Mouse (Mus musculus) retina, adult 2 months (tissue): ENCODE data around the gene Ebf3.

Experiments
- DNase-seq: peaks from one replicate; pipeline ENCODE4 v3.0.0-alpha.2; 2012; ENCODE audit warnings: low read depth, low spot score

Ebf3 gene

GRCm38 (mm10) chr7:137289290-137289957, 24.8 kb downstream of the Ebf3 start:
- DNase-seq: no peak

GRCm38 (mm10) chr7:137278171-137278570, 36.1 kb downstream of the Ebf3 start:
- no peak for DNase-seq

DNA sequence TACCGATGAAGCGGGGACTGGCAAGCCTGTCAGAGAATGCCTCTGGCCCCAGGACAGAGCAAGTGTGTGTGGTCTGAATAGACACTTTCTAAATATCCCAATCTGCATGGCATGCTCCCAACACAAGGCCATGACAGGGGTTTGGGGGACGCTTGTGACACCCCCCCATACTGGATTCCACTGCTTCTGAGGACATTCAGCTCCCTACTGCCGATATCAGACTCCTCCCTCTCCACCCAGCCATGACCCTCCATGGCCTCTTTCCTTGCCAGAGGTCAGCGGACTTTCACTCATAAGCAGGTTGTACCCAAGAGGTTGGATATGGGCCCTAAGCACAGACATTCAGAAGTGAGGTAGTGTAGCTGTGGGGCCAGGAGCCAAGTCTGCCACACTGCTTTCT, 36.5 kb downstream of the Ebf3 start:
- DNase-seq: no peak

DNA sequence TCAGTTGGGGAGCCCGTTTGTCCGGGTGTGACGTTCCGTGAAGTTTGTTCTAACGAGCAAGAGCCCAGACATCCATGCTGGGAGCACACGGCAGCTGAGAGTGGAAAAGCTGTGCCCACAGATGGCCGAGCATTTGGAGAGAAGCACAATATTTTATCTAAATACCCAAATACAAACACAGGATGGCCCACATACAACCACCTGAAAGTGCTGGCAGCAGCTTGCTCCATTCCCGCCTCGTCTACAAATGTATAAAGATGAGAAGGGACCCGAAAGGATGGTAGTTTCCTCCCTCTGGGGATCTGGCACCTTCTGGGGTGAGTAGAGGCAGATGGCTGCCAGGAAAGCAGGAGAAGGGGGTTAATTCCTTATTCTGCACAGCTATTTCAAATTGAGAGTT, 42.0 kb downstream of the Ebf3 start:
- DNase-seq: no peak

DNA sequence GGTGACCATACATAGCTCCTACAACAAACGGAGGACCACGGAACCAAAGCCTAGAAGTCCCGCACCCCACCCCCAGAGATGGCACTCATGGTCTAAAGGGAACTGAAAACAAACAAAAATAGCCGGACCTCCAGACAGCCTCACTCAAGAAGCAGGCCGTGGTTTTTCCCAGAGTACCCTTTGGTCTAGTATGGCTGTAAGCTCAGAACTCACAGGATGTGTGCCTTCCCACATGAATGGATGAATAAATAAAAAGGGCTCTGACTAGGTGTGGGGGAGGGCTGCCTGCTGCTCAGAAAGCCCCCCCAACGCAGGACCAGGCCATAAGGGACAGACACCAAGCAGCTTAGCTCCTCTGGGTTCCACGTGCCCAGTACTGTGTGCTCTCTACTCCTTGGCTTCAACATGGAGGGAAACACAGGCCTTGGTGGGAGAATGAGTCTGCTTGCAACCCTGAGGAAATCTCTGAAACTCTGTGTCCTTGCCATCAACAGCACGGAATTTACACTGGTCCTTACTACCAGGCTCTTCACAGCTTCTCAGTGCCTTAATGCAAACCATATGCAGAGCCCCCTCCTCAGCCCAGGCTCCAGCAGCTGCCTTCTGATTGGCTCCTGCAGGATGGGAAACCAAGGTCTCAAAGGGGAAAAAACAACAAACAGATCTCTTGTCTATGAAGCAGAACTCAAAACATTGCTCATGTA, 45.6 kb downstream of the Ebf3 start:
- no peak for DNase-seq

DNA sequence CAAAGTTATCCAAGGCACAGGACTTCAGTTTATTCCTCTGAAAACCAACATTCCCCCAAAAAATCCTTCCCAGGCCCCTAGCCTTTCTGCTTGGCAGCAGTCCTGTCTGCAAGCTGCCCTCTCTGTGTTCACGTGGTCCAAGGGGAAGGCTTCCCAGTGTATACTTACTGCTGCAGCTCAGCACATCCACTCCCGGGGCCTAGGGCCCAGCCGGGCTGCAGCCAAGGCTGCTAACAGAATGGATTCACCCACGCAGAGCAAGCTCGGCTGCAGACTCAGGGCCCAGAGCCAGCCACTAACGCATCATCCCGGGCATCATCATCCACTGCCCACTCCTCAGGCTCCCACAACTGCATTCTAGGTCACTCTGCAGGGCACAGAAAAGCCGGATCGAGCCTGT, 46.8 kb downstream of the Ebf3 start:
- no peak for DNase-seq

GRCm38 (mm10) chr7:137266575-137266974, 47.7 kb downstream of the Ebf3 start:
- DNase-seq: no peak

- no peak for DNase-seq
Observed at GRCm38 (mm10) chr7:137262330-137262729, 51.9 kb downstream of the Ebf3 start.

DNA sequence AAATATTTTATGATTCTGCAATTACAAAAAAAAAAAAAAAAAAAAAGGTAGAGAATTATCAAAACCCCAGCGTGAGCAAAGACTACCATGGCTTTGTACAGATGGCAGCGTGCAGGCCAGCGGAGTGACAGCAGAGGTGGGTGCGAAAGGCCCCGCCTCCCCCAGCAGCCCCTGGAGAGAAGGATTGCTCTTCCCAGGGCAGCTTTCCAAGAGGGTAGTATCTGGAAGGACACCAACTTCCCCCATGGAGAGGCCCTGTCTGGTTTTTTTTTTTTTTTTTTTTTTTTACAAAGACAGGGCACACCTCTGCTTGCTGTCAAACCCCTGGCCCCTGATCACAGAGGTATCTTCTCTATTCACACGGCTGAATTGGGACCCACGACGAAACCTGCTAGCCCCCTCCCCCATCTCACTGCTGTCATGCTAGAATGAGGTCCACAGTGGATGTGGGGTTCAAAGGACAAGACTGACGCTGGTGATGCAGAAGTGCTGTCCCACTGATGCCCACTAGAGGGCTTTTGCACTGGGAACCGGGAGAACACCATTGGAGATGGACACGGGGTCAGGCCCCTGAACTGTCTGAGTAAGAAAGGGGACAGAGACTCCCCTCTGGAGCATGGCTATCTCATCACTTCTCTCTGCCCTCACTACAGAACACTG, 67.9 kb downstream of the Ebf3 start:
- DNase-seq: no peak

- no peak for DNase-seq
Observed at GRCm38 (mm10) chr7:137244839-137245238, 69.4 kb downstream of the Ebf3 start.

- DNase-seq: no peak
Observed at GRCm38 (mm10) chr7:137240481-137240880, 73.8 kb downstream of the Ebf3 start.

GRCm38 (mm10) chr7:137239542-137240133, 74.6 kb downstream of the Ebf3 start:
- DNase-seq: no peak

DNA sequence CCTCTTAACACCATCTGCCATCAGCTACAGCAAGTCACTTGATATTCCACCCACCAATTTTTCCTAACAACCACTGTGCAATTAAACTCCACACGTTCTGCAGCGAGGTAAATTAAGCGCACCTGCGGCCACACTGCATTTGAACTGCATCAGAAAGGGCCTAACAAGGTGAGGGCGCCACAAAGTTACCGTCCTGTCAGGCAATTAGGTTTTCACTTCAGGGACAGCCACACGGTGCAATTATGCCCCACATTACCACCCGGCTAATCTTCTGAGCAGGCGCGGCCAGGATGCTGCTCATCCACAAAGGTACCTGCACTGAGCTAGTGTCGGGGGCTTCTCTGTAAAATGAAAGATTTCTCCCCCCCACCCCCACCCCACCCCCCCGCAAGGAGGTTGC, 76.8 kb downstream of the Ebf3 start:
- DNase-seq: no peak

- DNase-seq: no peak
Observed at GRCm38 (mm10) chr7:137223823-137224222, 90.4 kb downstream of the Ebf3 start.

GRCm38 (mm10) chr7:137222831-137223505, 91.3 kb downstream of the Ebf3 start:
- no peak for DNase-seq

DNA sequence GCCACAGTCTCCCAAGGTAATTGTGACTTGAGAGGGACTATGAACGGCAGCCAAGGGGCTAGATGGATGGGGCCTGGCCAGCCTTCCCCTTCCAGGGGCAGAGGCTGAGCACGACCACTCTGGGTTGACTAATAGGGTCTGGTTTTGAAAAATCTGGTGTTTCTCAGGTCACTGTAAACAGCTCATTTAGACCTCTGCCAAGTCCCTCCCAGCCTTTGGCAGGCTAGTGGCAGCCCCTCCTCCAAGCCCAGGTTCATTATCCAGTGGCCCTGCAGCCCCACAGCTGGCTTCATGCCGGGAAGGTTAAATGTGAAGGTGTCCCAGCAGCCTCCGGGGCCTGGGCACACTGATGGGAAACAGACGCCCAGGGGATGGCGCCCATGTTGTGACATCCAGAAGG, 92.6 kb downstream of the Ebf3 start:
- DNase-seq: no peak

- DNase-seq: no peak
Observed at GRCm38 (mm10) chr7:137220436-137220835, 93.8 kb downstream of the Ebf3 start.

DNA sequence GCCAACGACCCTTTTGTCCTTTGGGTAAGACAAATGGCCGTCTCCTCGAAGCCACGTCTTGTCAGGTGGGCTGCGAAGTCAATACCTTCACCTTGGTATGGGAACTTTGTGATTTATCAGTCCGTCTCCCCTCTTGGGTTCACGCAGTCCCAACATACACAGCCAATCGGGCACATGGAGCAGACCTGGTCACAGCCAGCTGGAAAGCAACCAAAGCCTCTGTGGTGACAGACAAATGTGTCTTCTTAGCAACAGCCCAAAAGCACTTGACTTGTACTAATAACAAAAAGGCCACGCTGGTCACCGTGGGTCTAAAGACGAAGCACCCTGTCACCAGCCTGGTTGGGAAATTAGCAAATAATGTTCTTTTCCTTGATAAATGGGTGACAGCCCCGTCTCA, 95.5 kb downstream of the Ebf3 start:
- no peak for DNase-seq

DNA sequence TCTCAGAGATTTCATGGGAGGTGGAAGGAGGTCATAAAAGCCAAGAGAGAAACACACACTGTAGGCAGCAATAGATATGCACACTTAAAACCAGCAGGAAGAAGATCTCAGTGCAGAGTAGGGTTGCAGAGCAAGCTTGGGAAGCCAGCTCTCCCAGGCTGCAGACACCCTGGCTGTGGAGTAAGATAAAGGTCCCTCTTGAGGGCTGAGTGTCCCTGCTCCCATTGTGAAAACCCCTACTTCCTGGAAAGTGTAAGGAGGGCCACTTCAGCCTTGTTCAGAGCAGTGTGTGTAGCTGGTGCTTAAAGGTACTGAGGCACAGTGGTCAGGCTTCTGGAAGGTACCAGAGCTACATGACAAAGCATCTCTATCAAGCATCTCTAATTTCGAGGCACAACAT, 100.8 kb downstream of the Ebf3 start:
- DNase-seq: no peak

DNA sequence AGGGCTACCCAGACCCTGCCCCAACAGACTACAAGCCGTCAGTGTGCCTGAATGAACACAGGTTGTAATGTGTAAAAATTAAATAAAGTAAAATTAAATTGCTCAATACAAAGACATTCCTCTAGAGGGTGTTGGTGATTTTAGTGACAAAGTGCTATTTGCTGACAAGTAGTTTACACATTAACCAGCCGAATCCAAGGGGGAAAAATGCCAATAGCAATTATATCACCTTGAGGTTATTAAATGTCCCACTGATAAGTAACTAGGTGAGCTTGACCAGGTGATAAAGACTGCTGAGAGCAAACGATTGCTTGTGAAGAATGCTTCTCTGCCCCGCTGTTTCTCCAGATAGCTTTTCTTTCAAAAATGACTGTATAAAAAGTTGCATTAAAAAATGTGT, 102.9 kb downstream of the Ebf3 start:
- no peak for DNase-seq

GRCm38 (mm10) chr7:137209688-137210345, 104.4 kb downstream of the Ebf3 start:
- no peak for DNase-seq
